Mouse (Mus musculus): ENCODE measurements around the gene Frmd4b.

DNA sequence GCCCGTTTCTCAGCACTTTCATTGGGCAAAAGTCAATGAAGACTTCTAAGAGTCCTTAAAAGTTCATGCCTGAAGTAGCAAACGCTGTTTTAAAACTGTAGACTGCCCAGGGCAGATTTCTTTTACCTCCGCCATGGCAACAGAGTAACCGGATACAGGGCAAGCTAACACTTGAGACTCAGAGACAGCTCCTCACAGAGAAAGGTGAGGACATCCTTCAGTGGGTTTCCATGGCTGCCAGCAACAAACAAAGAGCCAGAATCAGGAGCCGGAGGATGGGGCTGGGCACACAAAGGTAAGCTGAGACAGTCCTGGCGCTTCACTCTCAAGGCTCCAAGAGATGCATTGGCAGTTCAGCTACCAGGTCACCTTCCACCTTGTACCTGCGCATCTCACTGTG, 260.7 kb downstream of the Frmd4b start:
- TF ChIP-seq CTCF (IDR thresholded peaks at IDR 0.05; ENCODE audit: control insufficient read depth, insufficient read depth, low read length) (no peak), POLR2A (IDR thresholded peaks at IDR 0.05; ENCODE audit: borderline replicate concordance, control insufficient read depth, low read depth, low read length) (no peak)

All from bone marrow, adult 2 months (tissue).